Mouse (Mus musculus) lung, postnatal 0 days (tissue): ENCODE measurements around the gene C87499. TPM values are rescaled to one million over a fixed set of nuclear protein-coding genes. Genes with fewer than 3 reads are reported as not detected.

Source experiments
- ATAC-seq: fragments of 200-750 bp; cut with Nextera tagmentation; 2 replicates; pipeline ENCODE4 v1.8.0; 2017; ENCODE audit warnings: moderate library complexity
- DNase-seq: peaks from one replicate; pipeline ENCODE4 v3.0.0-alpha.2; 2016; ENCODE audit warnings: low spot score
- H3K27ac ChIP-seq: fragments of 300-500 bp; sonication (generic); 2 replicates; pipeline ENCODE4 v1.5.1; 2014; ENCODE audit warnings: antibody characterized with exemption, mild to moderate bottlenecking, low read length, mixed read lengths
- H3K27me3 ChIP-seq: fragments of 300-500 bp; sonication (generic); replicated peaks from 2 replicates; pipeline ENCODE4 v1.6.1; 2014; ENCODE audit warnings: low read length, mixed read lengths; ENCODE audit not compliant: insufficient read depth
- H3K36me3 ChIP-seq: fragments of 300-500 bp; sonication (generic); 2 replicates; pipeline ENCODE4 v1.6.1; 2014; ENCODE audit warnings: low read length, mixed read lengths; ENCODE audit not compliant: insufficient read depth
- H3K4me1 ChIP-seq: fragments of 300-500 bp; sonication (generic); 2 replicates; pipeline ENCODE4 v1.6.1; 2014; ENCODE audit warnings: antibody characterized with exemption, low read depth, low read length, mixed read lengths; ENCODE audit not compliant: insufficient read depth
- H3K4me2 ChIP-seq: fragments of 300-500 bp; sonication (generic); replicated peaks from 2 replicates; pipeline ENCODE4 v1.6.1; 2014; ENCODE audit warnings: low read depth, mild to moderate bottlenecking, low read length, moderate library complexity, mixed read lengths
- H3K4me3 ChIP-seq: fragments of 300-500 bp; sonication (generic); 2 replicates; pipeline ENCODE4 v1.5.1; 2014; ENCODE audit warnings: low read depth, low read length
- H3K9ac ChIP-seq: fragments of 300-500 bp; sonication (generic); replicated peaks from 2 replicates; pipeline ENCODE4 v1.6.1; 2014; ENCODE audit warnings: low read depth, mild to moderate bottlenecking
- H3K9me3 ChIP-seq: fragments of 300-500 bp; sonication (generic); 2 replicates; pipeline ENCODE4 v1.6.1; 2016; ENCODE audit warnings: low read length, mixed read lengths
- CTCF ChIP-seq: IDR thresholded peaks from 2 replicates; pipeline ENCODE4 v1.5.1; 2016; ENCODE audit warnings: antibody characterized with exemption, mild to moderate bottlenecking
- EP300 ChIP-seq: IDR thresholded peaks from 2 replicates; pipeline ENCODE4 v1.6.1; 2016; ENCODE audit warnings: antibody characterized with exemption, mild to moderate bottlenecking, control low read depth
- WGBS: fragments of 180-500 bp; shearing (Covaris S2); extraction: QIAGEN DNeasy Blood & Tissue Kit; methylation state at CpG from one replicate; pipeline ENCODE4 v1.1.7; 2014; 5-methylcytosine and 5-hydroxymethylcytosine counted together
- polyA plus RNA-seq: library from polyadenylated mRNA; unstranded; fragments of >200 nt; fragmentation: Nextera tagmentation; extraction: Ambion mirVana; gene quantifications from 2 replicates; pipeline ENCODE4 v1.2.1, GENCODE M21; 2015

Gene C87499
- polyA plus RNA-seq, 1 experiment from 2014 or later, result not detected

GRCm38 (mm10) chr4:88644359-88644758, 10.1 kb upstream of the C87499 start, which contains the start of gene Ifna13:
Gene Ifna13 (minus strand): TSS chr4:88644459.
- no peak for TF ChIP-seq EP300
- TF ChIP-seq CTCF, result no peak

GRCm38 (mm10) chr4:88642526-88642925, 8.3 kb upstream of the C87499 start:
- no peaks in the 10 kb centered on the region for H3K27me3 ChIP-seq
- DNase-seq, result no peak

More at GRCm38 (mm10) chr4:88644359-88644758, 10.1 kb upstream of the C87499 start, which contains the start of gene Ifna13:
- Histone ChIP-seq H3K4me2 (no peak within 1 kb of the TSS), H3K36me3 (no peaks in the 10 kb centered on the region), H3K27ac (no peak within 1 kb of the TSS), H3K4me1 (no peaks in the 10 kb centered on the region), H3K9me3 (no peaks in the 10 kb centered on the region), H3K9ac (no peak within 1 kb of the TSS), H3K4me3 (no peak within 1 kb of the TSS), H3K27me3 (no peaks in the 10 kb centered on the region)
- ATAC-seq (no peak), DNase-seq (no peak)
- WGBS, result 42% methylated on average over 2 of the region's 2 CpGs

GRCm38 (mm10) chr4:88641077-88641831, 7.0 kb upstream of the C87499 start:
- no peak overlapping the region for H3K9ac ChIP-seq
- peak overlapping the region; percentile 47 for H3K4me3 ChIP-seq
- WGBS, result 6% methylated on average over 11 of the region's 11 CpGs
- H3K36me3 ChIP-seq, result no peaks in the 10 kb centered on the region
- no peaks in the 10 kb centered on the region for H3K4me1 ChIP-seq
- no peaks in the 10 kb centered on the region for H3K27me3 ChIP-seq
- peak overlapping the region; percentile 58 for H3K4me2 ChIP-seq
- no peaks in the 10 kb centered on the region for H3K9me3 ChIP-seq
- no peak overlapping the region for H3K27ac ChIP-seq
- DNase-seq (peak; percentile 99), ATAC-seq (peak; percentile 94)
- TF ChIP-seq CTCF, result peak; percentile 88
- no peak for TF ChIP-seq EP300

More at GRCm38 (mm10) chr4:88642526-88642925, 8.3 kb upstream of the C87499 start:
- no peak overlapping the region for H3K4me3 ChIP-seq
- no peaks in the 10 kb centered on the region for H3K4me1 ChIP-seq
- no peak overlapping the region for H3K4me2 ChIP-seq
- 14% methylated on average over 2 of the region's 2 CpGs for WGBS
- H3K27ac ChIP-seq, result no peak overlapping the region
- H3K9me3 ChIP-seq, result no peaks in the 10 kb centered on the region
- H3K36me3 ChIP-seq, result no peaks in the 10 kb centered on the region
- TF ChIP-seq CTCF (no peak), EP300 (no peak)
- ATAC-seq, result no peak
- H3K9ac ChIP-seq, result no peak overlapping the region

DNA sequence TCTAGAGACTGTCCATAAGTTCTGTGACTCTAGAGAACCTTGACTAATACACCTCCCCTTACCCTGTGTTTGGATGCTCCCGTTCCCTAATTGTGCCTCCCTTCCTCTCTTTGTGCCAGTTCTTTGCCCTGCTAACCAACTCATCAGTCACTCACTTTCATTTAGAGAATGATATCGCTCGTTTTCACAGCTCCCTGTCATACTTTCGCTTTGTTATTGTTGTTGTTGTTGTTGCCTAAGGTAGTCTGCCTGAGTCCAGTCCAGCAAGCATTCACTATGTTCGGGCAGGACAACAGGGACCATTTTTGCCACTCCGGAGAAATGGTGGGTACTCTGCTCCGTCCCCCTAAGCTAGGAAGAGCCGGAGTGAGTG, 6.5 kb upstream of the C87499 start:
- WGBS, result 44% methylated on average over 8 of the region's 8 CpGs
- ATAC-seq (peak; percentile 8), DNase-seq (no peak)
- H3K9me3 ChIP-seq, result no peaks in the 10 kb centered on the region
- no peaks in the 10 kb centered on the region for H3K4me1 ChIP-seq
- H3K36me3 ChIP-seq, result no peaks in the 10 kb centered on the region
- H3K27me3 ChIP-seq, result no peaks in the 10 kb centered on the region
- TF ChIP-seq CTCF (no peak), EP300 (no peak)
- peak overlapping the region; percentile 47 for H3K4me3 ChIP-seq
- no peak overlapping the region for H3K27ac ChIP-seq
- H3K9ac ChIP-seq, result no peak overlapping the region
- peak overlapping the region; percentile 58 for H3K4me2 ChIP-seq

DNA sequence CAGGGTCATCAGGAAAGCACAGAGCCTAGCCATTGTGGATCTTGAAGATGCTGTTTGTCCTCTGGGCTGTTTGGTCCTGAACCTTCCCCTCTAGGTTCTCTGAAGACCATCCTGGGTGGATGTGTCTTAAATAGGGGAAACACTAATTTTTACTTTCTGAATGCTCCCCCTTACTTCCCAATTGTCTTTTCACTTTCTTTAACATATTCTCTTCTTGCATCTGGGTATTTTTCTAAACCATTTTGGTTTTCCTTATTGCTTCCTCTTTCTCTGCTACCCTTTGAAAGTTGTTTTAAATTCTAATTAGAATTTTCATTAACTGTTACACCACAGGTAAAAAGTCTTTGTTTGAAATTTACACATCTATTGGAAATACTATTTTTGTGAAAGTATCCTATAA, 30.9 kb downstream of the C87499 start, which contains the start of gene Ifna12:
Gene Ifna12 (minus strand): TSS at position 101 of the 400 bp plus-strand sequence.
- no peaks in the 10 kb centered on the region for H3K27me3 ChIP-seq
- no peaks in the 10 kb centered on the region for H3K9me3 ChIP-seq
- no peak for TF ChIP-seq EP300
- TF ChIP-seq CTCF, result no peak
- no peak within 1 kb of the TSS for H3K27ac ChIP-seq
- H3K4me2 ChIP-seq, result no peak within 1 kb of the TSS
- H3K36me3 ChIP-seq, result no peaks in the 10 kb centered on the region
- no peak within 1 kb of the TSS for H3K9ac ChIP-seq
- no peak within 1 kb of the TSS for H3K4me3 ChIP-seq
- no peak for DNase-seq
- H3K4me1 ChIP-seq, result no peaks in the 10 kb centered on the region
- ATAC-seq, result no peak

GRCm38 (mm10) chr4:88592285-88592684, 41.9 kb downstream of the C87499 start, which contains the start of gene Ifna9:
Gene Ifna9 (minus strand): TSS chr4:88592385.
- Histone ChIP-seq H3K4me3 (no peak within 1 kb of the TSS), H3K4me1 (no peaks in the 10 kb centered on the region), H3K4me2 (no peak within 1 kb of the TSS), H3K9ac (no peak within 1 kb of the TSS), H3K27ac (no peak within 1 kb of the TSS), H3K36me3 (no peaks in the 10 kb centered on the region), H3K27me3 (no peaks in the 10 kb centered on the region), H3K9me3 (no peaks in the 10 kb centered on the region)
- ATAC-seq (no peak), DNase-seq (no peak)
- 75% methylated on average over 1 of the region's 1 CpGs for WGBS
- no peak for TF ChIP-seq EP300

Other genes starting within 250 kb of the C87499 start
- gene Hacd4, start 195.5 kb downstream of the C87499 start, polyA plus RNA-seq, result 10.2 and 11.3 TPM in 2 replicates
- gene Ifnb1, start 111.6 kb downstream of the C87499 start, polyA plus RNA-seq, result not detected in 2 replicates
- gene Ifna15, start 76.2 kb downstream of the C87499 start, polyA plus RNA-seq, result not detected in 2 replicates
- not detected in 2 replicates for gene Ifna14, start 62.6 kb downstream of the C87499 start, polyA plus RNA-seq
- not detected in 2 replicates for gene Ifna9, start 42.0 kb downstream of the C87499 start, polyA plus RNA-seq
- not detected in 2 replicates for gene Ifna12, start 31.0 kb downstream of the C87499 start, polyA plus RNA-seq
- gene Ifna13, start 10.0 kb upstream of the C87499 start, polyA plus RNA-seq, result not detected in 2 replicates
- not detected in 2 replicates for gene Ifna16, start 42.5 kb upstream of the C87499 start, polyA plus RNA-seq
- not detected in 2 replicates for gene Ifna2, start 49.5 kb upstream of the C87499 start, polyA plus RNA-seq
- not detected in 2 replicates for gene Ifnab, start 56.9 kb upstream of the C87499 start, polyA plus RNA-seq
- 0.19 TPM in 1 of 2 replicates, not detected in the other for gene Gm26566, start 87.4 kb upstream of the C87499 start, polyA plus RNA-seq
- gene Klhl9, start 88.1 kb upstream of the C87499 start, polyA plus RNA-seq, result 54.1 and 59.7 TPM in 2 replicates
- gene Gm13271, start 120.5 kb upstream of the C87499 start, polyA plus RNA-seq, result not detected in 2 replicates
- gene Gm13283, start 125.7 kb upstream of the C87499 start, polyA plus RNA-seq, result 0.38 and 0.44 TPM in 2 replicates
- 0.40 TPM in 1 of 2 replicates, not detected in the other for gene Gm13290, start 139.4 kb upstream of the C87499 start, polyA plus RNA-seq
- not detected in 2 replicates for gene Gm13289, start 142.5 kb upstream of the C87499 start, polyA plus RNA-seq
- gene Gm13272, start 145.4 kb upstream of the C87499 start, polyA plus RNA-seq, result not detected in 2 replicates
- 0.26 and 0.61 TPM in 2 replicates for gene Ifnz, start 147.7 kb upstream of the C87499 start, polyA plus RNA-seq
- gene Gm13276, start 151.3 kb upstream of the C87499 start, polyA plus RNA-seq, result 0.30 TPM in 1 of 2 replicates, not detected in the other
- gene Gm13277, start 154.2 kb upstream of the C87499 start, polyA plus RNA-seq, result not detected in 2 replicates
- gene Gm13278, start 157.1 kb upstream of the C87499 start, polyA plus RNA-seq, result not detected in 2 replicates
- gene Gm13275, start 160.1 kb upstream of the C87499 start, polyA plus RNA-seq, result not detected in 2 replicates
- gene Gm13279, start 163.0 kb upstream of the C87499 start, polyA plus RNA-seq, result not detected in 2 replicates
- 1.8 and 2.4 TPM in 2 replicates for gene Gm13285, start 165.3 kb upstream of the C87499 start, polyA plus RNA-seq
- gene Gm13287, start 168.8 kb upstream of the C87499 start, polyA plus RNA-seq, result not detected in 2 replicates
- gene Gm13288, start 171.1 kb upstream of the C87499 start, polyA plus RNA-seq, result 0.05 TPM in 1 of 2 replicates, not detected in the other
- gene Ifna7, start 181.8 kb upstream of the C87499 start, polyA plus RNA-seq, result not detected in 2 replicates
- not detected in 2 replicates for gene Ifna11, start 185.5 kb upstream of the C87499 start, polyA plus RNA-seq
- gene Ifna6, start 193.0 kb upstream of the C87499 start, polyA plus RNA-seq, result not detected in 2 replicates
- gene Ifna5, start 201.1 kb upstream of the C87499 start, polyA plus RNA-seq, result not detected in 2 replicates
- not detected in 2 replicates for gene Ifna4, start 207.4 kb upstream of the C87499 start, polyA plus RNA-seq
- gene Ifna1, start 215.7 kb upstream of the C87499 start, polyA plus RNA-seq, result not detected in 2 replicates
- gene Ifne, start 245.8 kb upstream of the C87499 start, polyA plus RNA-seq, result not detected in 2 replicates